Mouse (Mus musculus) erythroblast, embryonic 14.5 days (primary cell): Measurements from ENCODE around the gene Trak1.

Experiments
- GATA1 ChIP-seq: IDR thresholded peaks from 2 replicates; pipeline ENCODE4 v1.6.1; 2012; ENCODE audit warnings: low read length, inconsistent platforms, mixed read lengths
- TAL1 ChIP-seq: IDR thresholded peaks from 3 replicates; pipeline ENCODE4 v1.6.1; 2012; ENCODE audit warnings: low read length, inconsistent platforms, mixed read lengths

GRCm38 (mm10) chr9:121385091-121385748 is 87.9 kb downstream of the Trak1 start:
- TF ChIP-seq TAL1 (no peak), GATA1 (no peak)
